ENCODE assay signal across 23 mouse cellular contexts in genomic region chr15:31660844-31661243, GRCm38 (mm10). TPM values are rescaled to one million over a fixed set of nuclear protein-coding genes. Genes with fewer than 3 reads are reported as not detected.
A peak's percentile ranks its signal among the peaks of the same experiment; 100 is the strongest.
DNase-seq lines count a peak whose midpoint lies in the region; ATAC-seq and TF ChIP-seq lines count a peak whose summit lies in the region.
"Had no signal": no experiment of that assay in that cellular context is flagged by ENCODE, and none has a peak within 500 bp of the region (broad histone marks: within the 10 kb centered on the region; RNA-seq: fewer than 3 reads in every experiment).

No protein-coding gene starts in this region.

- no peak overlapping the region for H3K9ac ChIP-seq in kidney, embryonic 15.5 days
- no peak overlapping the region for H3K9ac ChIP-seq in neural tube, embryonic 12.5 days
- H3K9ac ChIP-seq in midbrain, postnatal 0 days (replicated peaks; ENCODE audit: low read length, poor library complexity, severe bottlenecking), result no peak overlapping the region
- H3K9ac ChIP-seq: embryonic facial prominence, embryonic 15.5 days; intestine, embryonic 15.5 days; limb, embryonic 13.5 days; liver, embryonic 12.5 days had no signal

- 34% methylated on average over 9 of the region's 9 CpGs for WGBS in kidney, embryonic 15.5 days
- 64% methylated on average over 9 of the region's 9 CpGs for WGBS in neural tube, embryonic 12.5 days
- WGBS in midbrain, postnatal 0 days, result 60% methylated on average over 9 of the region's 9 CpGs
- 80% methylated on average over 9 of the region's 9 CpGs for WGBS in limb, embryonic 10.5 days

- H3K4me3 ChIP-seq in kidney, embryonic 15.5 days (replicated peaks), result no peak overlapping the region
- no peak overlapping the region for H3K4me3 ChIP-seq in neural tube, embryonic 12.5 days
- H3K4me3 ChIP-seq in midbrain, postnatal 0 days (ENCODE audit: low read depth, low read length), result no peak overlapping the region
- no peak overlapping the region for H3K4me3 ChIP-seq in limb, embryonic 10.5 days
- H3K4me3 ChIP-seq: embryonic facial prominence, embryonic 15.5 days; heart, embryonic 10.5 days; intestine, embryonic 15.5 days; layer of hippocampus, adult 2 months; limb, embryonic 13.5 days; liver, embryonic 12.5 days had no signal

- peak overlapping the region; percentile 45; the same call in 1 of the 2 replicates for H3K27ac ChIP-seq in kidney, embryonic 15.5 days
- no peak overlapping the region for H3K27ac ChIP-seq in neural tube, embryonic 12.5 days
- H3K27ac ChIP-seq in midbrain, postnatal 0 days (ENCODE audit: low read depth, low read length), result no peak overlapping the region
- H3K27ac ChIP-seq in limb, embryonic 10.5 days, result no peak overlapping the region
- H3K27ac ChIP-seq: embryonic facial prominence, embryonic 15.5 days; heart, embryonic 10.5 days; intestine, embryonic 15.5 days; layer of hippocampus, adult 2 months; limb, embryonic 13.5 days; liver, embryonic 12.5 days had no signal

- H3K9me3 ChIP-seq in kidney, embryonic 15.5 days (replicated peaks), result no peaks in the 10 kb centered on the region
- no peaks in the 10 kb centered on the region for H3K9me3 ChIP-seq in neural tube, embryonic 12.5 days
- no peaks in the 10 kb centered on the region for H3K9me3 ChIP-seq in midbrain, postnatal 0 days (ENCODE audit: low read length)
- H3K9me3 ChIP-seq in limb, embryonic 10.5 days (replicated peaks), result no peaks in the 10 kb centered on the region
- H3K9me3 ChIP-seq: embryonic facial prominence, embryonic 15.5 days; heart, embryonic 10.5 days; intestine, embryonic 15.5 days; limb, embryonic 13.5 days; liver, embryonic 12.5 days had no signal

- no peaks in the 10 kb centered on the region for H3K27me3 ChIP-seq in kidney, embryonic 15.5 days
- H3K27me3 ChIP-seq in neural tube, embryonic 12.5 days (replicated peaks), result no peaks in the 10 kb centered on the region
- H3K27me3 ChIP-seq in midbrain, postnatal 0 days (ENCODE audit: insufficient read depth, low read length), result no peaks in the 10 kb centered on the region
- no peaks in the 10 kb centered on the region for H3K27me3 ChIP-seq in limb, embryonic 10.5 days (ENCODE audit: low read depth, poor library complexity, severe bottlenecking)
- H3K27me3 ChIP-seq: embryonic facial prominence, embryonic 15.5 days; intestine, embryonic 15.5 days; limb, embryonic 13.5 days; liver, embryonic 12.5 days had no signal

- no peak for DNase-seq in kidney, postnatal 14 days
- DNase-seq in neural tube, embryonic 10.5 days (ENCODE audit: extremely low spot score, low spot score), result no peak
- peak; percentile 41 for DNase-seq in midbrain, postnatal 0 days (ENCODE audit: low spot score)
- no peak for DNase-seq in thymus, postnatal 25 days
- no peak for DNase-seq in limb, embryonic 10.5 days (ENCODE audit: low spot score)
- DNase-seq: adrenal gland, adult 2 months; cerebellum, adult 11-12 months; cerebellum, postnatal 25 days; embryo, embryonic 11 days; gastrocnemius, postnatal 10 days; heart, postnatal 4 days; kidney, adult 9 months; layer of hippocampus, postnatal 36 days; lung, adult 18-20 months; lung, postnatal 10 days had no signal

- H3K4me1 ChIP-seq in kidney, embryonic 15.5 days, result 0 out of 2 replicates have a peak, but pooled peaks cover 7% of the 10 kb centered on the region
- H3K4me1 ChIP-seq in neural tube, embryonic 12.5 days, result no peaks in the 10 kb centered on the region
- H3K4me1 ChIP-seq in midbrain, postnatal 0 days (ENCODE audit: insufficient read depth, low read length), result no peaks in the 10 kb centered on the region
- peaks cover 3% of the 10 kb centered on the region; the same call in 1 of the 2 replicates for H3K4me1 ChIP-seq in limb, embryonic 10.5 days
- H3K4me1 ChIP-seq: embryonic facial prominence, embryonic 15.5 days; heart, embryonic 10.5 days; intestine, embryonic 15.5 days; limb, embryonic 13.5 days; liver, embryonic 12.5 days had no signal

- no peak overlapping the region for H3K4me2 ChIP-seq in kidney, embryonic 15.5 days
- H3K4me2 ChIP-seq in neural tube, embryonic 12.5 days (replicated peaks), result no peak overlapping the region
- H3K4me2 ChIP-seq in midbrain, postnatal 0 days (ENCODE audit: low read depth, low read length, poor library complexity, severe bottlenecking), result no peak overlapping the region
- H3K4me2 ChIP-seq: embryonic facial prominence, embryonic 15.5 days; intestine, embryonic 15.5 days; limb, embryonic 13.5 days; liver, embryonic 12.5 days had no signal

- H3K36me3 ChIP-seq in kidney, embryonic 15.5 days, result no peaks in the 10 kb centered on the region
- no peaks in the 10 kb centered on the region for H3K36me3 ChIP-seq in neural tube, embryonic 12.5 days
- no peaks in the 10 kb centered on the region for H3K36me3 ChIP-seq in midbrain, postnatal 0 days (ENCODE audit: insufficient read depth, low read length)
- H3K36me3 ChIP-seq in limb, embryonic 10.5 days, result no peaks in the 10 kb centered on the region
- H3K36me3 ChIP-seq: embryonic facial prominence, embryonic 15.5 days; heart, embryonic 10.5 days; intestine, embryonic 15.5 days; limb, embryonic 13.5 days; liver, embryonic 12.5 days had no signal

- peak; percentile 70 for ATAC-seq in kidney, embryonic 15.5 days (replicated peaks; ENCODE audit: low FRiP score)
- ATAC-seq in neural tube, embryonic 12.5 days (ENCODE audit: low FRiP score, low read depth), result peak; percentile 65; the same call in 1 of the 2 replicates
- ATAC-seq in midbrain, postnatal 0 days (ENCODE audit: low FRiP score), result no peak
- ATAC-seq: intestine, embryonic 15.5 days; liver, embryonic 12.5 days had no signal

- no peak for TF ChIP-seq CTCF in midbrain, postnatal 0 days (IDR thresholded peaks at IDR 0.05)

RNA-seq across cellular contexts. Expression of gene Fam173b, which starts 59.2 kb away (rescaled TPM):
- 13.4 and 13.9 TPM in 2 replicates for polyA plus RNA-seq in kidney, embryonic 15.5 days (2015; fragmentation: Nextera tagmentation; extraction: Ambion mirVana)
- polyA plus RNA-seq in neural tube, embryonic 12.5 days (2016; fragmentation: Nextera tagmentation; extraction: Ambion mirVana), result 10.9 and 12.3 TPM in 2 replicates
- total RNA-seq in midbrain, postnatal 0 days (2014; rRNA removed), result 10.5 and 10.6 TPM in 2 replicates
- polyA plus RNA-seq in midbrain, postnatal 0 days (2015; fragmentation: Nextera tagmentation; extraction: Ambion mirVana), result 6.7 and 8.0 TPM in 2 replicates
- 13.7 and 14.7 TPM in 2 replicates for polyA plus RNA-seq in limb, embryonic 10.5 days (2016; fragmentation: Nextera tagmentation; extraction: Ambion mirVana)

RNA-seq across cellular contexts. Expression of gene Cct5, which starts 59.2 kb away (rescaled TPM):
- polyA plus RNA-seq in kidney, embryonic 15.5 days (2015; fragmentation: Nextera tagmentation; extraction: Ambion mirVana), result 560 and 580 TPM in 2 replicates
- polyA plus RNA-seq in neural tube, embryonic 12.5 days (2016; fragmentation: Nextera tagmentation; extraction: Ambion mirVana), result 578 and 583 TPM in 2 replicates
- total RNA-seq in midbrain, postnatal 0 days (2014; rRNA removed), result 336 and 346 TPM in 2 replicates
- polyA plus RNA-seq in midbrain, postnatal 0 days (2015; fragmentation: Nextera tagmentation; extraction: Ambion mirVana), result 435 and 440 TPM in 2 replicates
- polyA plus RNA-seq in limb, embryonic 10.5 days (2016; fragmentation: Nextera tagmentation; extraction: Ambion mirVana), result 754 and 870 TPM in 2 replicates
